Mouse (Mus musculus) forebrain, embryonic 16.5 days (tissue): ENCODE data around the gene Lancl2. TPM values are rescaled to one million over a fixed set of nuclear protein-coding genes. Genes with fewer than 3 reads are reported as not detected.
A peak's percentile ranks its signal among the peaks of the same experiment; 100 is the strongest.

Source experiments
- ATAC-seq: fragments of 200-750 bp; cut with Nextera tagmentation; 2 replicates; pipeline ENCODE4 v1.8.0; 2017; ENCODE audit warnings: mild to moderate bottlenecking, moderate library complexity
- H3K27ac ChIP-seq: fragments of 300-500 bp; sonication (generic); 2 replicates; pipeline ENCODE4 v1.5.1; 2014; ENCODE audit warnings: low read length, control low read depth
- H3K27me3 ChIP-seq: fragments of 300-500 bp; sonication (generic); replicated peaks from 2 replicates; pipeline ENCODE4 v1.6.1; 2014; ENCODE audit warnings: low read length; ENCODE audit not compliant: control insufficient read depth, insufficient read depth
- H3K36me3 ChIP-seq: fragments of 300-500 bp; sonication (generic); 2 replicates; pipeline ENCODE4 v1.6.1; 2014; ENCODE audit not compliant: control insufficient read depth, insufficient read depth
- H3K4me1 ChIP-seq: fragments of 300-500 bp; sonication (generic); replicated peaks from 2 replicates; pipeline ENCODE4 v1.6.1; 2014; ENCODE audit warnings: low read length; ENCODE audit not compliant: control insufficient read depth, insufficient read depth
- H3K4me2 ChIP-seq: fragments of 300-500 bp; sonication (generic); 2 replicates; pipeline ENCODE4 v1.6.1; 2014; ENCODE audit warnings: mild to moderate bottlenecking, low read length, control low read depth
- H3K4me3 ChIP-seq: fragments of 300-500 bp; sonication (generic); replicated peaks from 2 replicates; pipeline ENCODE4 v1.5.1; 2014; ENCODE audit warnings: mild to moderate bottlenecking, low read length, control low read depth
- H3K9ac ChIP-seq: fragments of 300-500 bp; sonication (generic); replicated peaks from 2 replicates; pipeline ENCODE4 v1.6.1; 2014; ENCODE audit warnings: low read depth, low read length, control low read depth
- H3K9me3 ChIP-seq: fragments of 300-500 bp; sonication (generic); 2 replicates; pipeline ENCODE4 v1.6.1; 2016; ENCODE audit warnings: low read length; ENCODE audit not compliant: control insufficient read depth
- WGBS: fragments of 180-500 bp; shearing (Covaris S2); extraction: QIAGEN DNeasy Blood & Tissue Kit; methylation state at CpG from one replicate; pipeline ENCODE4 v1.1.7; 2014; 5-methylcytosine and 5-hydroxymethylcytosine counted together
- polyA plus RNA-seq: library from polyadenylated mRNA; unstranded; fragments of >200 nt; fragmentation: Nextera tagmentation; extraction: Ambion mirVana; gene quantifications from 2 replicates; pipeline ENCODE4 v1.2.1, GENCODE M21; 2015

The Lancl2 gene
- polyA plus RNA-seq, 1 experiment from 2014 or later = 92.6 TPM

DNA sequence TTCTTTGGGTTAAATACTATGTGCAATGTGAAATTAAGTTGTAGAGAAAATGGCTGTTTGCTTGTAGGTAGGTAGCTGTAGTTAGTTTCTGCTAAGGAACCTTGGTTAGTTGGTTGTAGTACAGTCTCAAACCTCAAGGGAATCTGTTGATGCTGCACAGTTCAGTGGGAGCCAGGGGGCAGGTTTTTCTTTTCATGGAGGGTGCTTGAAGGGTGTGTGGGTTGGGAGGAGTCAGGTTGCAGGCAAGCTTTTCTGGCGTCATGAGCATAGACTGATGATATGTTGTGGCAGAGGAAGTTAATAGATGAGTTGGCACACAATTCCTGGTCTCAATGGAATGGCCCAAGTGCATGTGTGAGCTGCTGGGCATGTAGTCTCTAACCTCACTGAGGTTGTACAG, 9.4 kb downstream of the Lancl2 start:
- H3K4me2 ChIP-seq = no peak overlapping the region
- H3K9ac ChIP-seq = no peak overlapping the region
- H3K4me1 ChIP-seq = no peaks in the 10 kb centered on the region
- no peaks in the 10 kb centered on the region for H3K27me3 ChIP-seq
- no peaks in the 10 kb centered on the region for H3K9me3 ChIP-seq
- no peak for ATAC-seq
- no peak overlapping the region for H3K4me3 ChIP-seq
- WGBS = 24% methylated on average over 1 of the region's 1 CpGs
- 0 out of 2 replicates have a peak, but pooled peaks cover 2% of the 10 kb centered on the region for H3K36me3 ChIP-seq
- no peak overlapping the region for H3K27ac ChIP-seq

DNA sequence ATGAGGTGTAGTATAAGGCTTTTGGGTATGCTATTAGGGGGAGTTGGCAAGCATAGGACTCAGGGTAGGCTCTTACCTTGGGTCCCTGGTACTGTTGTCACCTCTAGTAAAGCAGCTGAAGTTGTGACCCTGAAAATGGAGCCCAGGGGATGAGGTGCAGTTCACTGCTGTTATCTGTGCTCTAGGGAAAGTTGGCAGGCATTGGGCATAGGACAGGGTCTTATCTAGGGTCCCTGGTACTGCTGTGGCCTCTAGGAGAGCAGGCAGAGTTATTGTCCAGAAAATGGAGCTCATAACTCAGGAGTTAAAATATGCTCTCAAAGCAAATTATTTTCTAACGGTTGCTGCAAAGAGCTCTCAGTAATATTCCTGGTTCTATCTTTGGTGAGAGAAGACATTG, 19.0 kb downstream of the Lancl2 start:
- Histone ChIP-seq H3K4me2 (no peak overlapping the region), H3K4me1 (no peaks in the 10 kb centered on the region), H3K27me3 (no peaks in the 10 kb centered on the region), H3K4me3 (no peak overlapping the region), H3K9me3 (no peaks in the 10 kb centered on the region), H3K9ac (no peak overlapping the region), H3K36me3 (peaks cover 2% of the 10 kb centered on the region; the same call in 1 of the 2 replicates), H3K27ac (no peak overlapping the region)
- ATAC-seq = no peak
- WGBS = 90% methylated on average over 1 of the region's 1 CpGs

DNA sequence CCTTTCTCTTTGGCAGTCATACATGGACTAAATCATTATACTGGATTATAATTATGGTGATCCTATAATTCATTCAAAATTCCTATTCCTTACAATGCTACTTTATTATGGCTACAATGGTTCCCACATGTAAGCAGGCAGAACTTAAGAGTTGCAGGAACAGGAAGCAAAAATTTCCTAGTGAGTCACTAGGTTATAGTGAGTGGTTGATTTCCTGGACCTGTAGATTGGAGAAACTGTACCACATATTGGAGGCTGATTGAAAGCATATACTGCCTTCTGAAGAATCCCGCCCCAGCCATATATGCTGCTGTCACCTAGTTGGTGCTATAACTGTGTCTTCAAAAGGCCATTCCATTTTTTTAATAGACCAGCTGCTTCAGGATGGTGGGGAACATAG, 40.4 kb downstream of the Lancl2 start:
- 95% methylated on average over 1 of the region's 1 CpGs for WGBS

DNA sequence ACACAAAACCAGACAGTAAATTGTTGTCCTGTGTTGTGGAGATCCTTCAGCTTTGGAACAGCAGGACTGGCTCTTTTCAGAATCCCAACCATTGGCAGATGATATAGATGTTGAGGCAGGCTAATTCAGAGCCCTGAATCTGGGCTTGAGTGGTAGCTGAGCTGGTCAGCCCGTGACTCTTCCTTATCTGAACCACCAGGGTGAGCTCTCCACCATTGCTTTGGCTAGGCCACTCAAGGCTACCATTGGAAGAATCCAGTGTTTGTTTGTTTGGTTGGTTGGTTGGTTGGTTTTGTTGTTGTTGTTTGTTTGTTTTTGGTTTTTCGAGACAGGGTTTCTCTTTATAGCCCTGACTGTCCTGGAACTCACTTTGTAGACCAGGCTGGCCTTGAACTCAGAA, 41.0 kb downstream of the Lancl2 start:
- Histone ChIP-seq H3K9me3 (no peaks in the 10 kb centered on the region), H3K4me3 (no peak overlapping the region), H3K9ac (no peak overlapping the region), H3K4me1 (no peaks in the 10 kb centered on the region), H3K27me3 (no peaks in the 10 kb centered on the region), H3K4me2 (no peak overlapping the region), H3K36me3 (no peaks in the 10 kb centered on the region; the same call in 1 of the 2 replicates), H3K27ac (no peak overlapping the region)
- ATAC-seq = peak; percentile 57; the same call in 1 of the 2 replicates
- 87% methylated on average over 2 of the region's 2 CpGs for WGBS

More for the DNA sequence above, 40.4 kb downstream of the Lancl2 start:
- Histone ChIP-seq H3K27me3 (no peaks in the 10 kb centered on the region), H3K4me3 (no peak overlapping the region), H3K27ac (no peak overlapping the region), H3K4me2 (no peak overlapping the region), H3K9ac (no peak overlapping the region), H3K4me1 (no peaks in the 10 kb centered on the region), H3K36me3 (peaks cover 3% of the 10 kb centered on the region; the same call in 1 of the 2 replicates), H3K9me3 (no peaks in the 10 kb centered on the region)
- no peak for ATAC-seq

DNA sequence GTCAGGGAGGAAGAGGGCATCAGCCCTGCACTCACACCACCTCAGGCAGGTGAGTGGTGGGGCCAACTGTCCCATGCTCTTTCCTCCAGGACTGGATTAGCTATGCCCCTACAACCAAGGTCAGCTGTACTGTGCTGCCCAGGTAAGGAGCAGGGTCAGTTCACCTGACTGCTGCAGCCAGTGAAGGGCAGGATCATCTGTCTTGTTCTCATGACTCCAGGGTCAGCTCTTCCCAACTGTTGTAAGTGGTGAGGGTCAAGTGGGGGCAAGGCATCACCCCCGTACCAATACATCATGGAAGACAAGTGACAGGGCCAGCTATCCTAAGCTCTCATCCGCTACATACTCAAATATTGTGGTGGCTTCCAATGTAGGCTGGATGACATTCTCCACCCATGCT, 41.8 kb downstream of the Lancl2 start:
- 90% methylated on average over 2 of the region's 2 CpGs for WGBS
- H3K27me3 ChIP-seq = no peaks in the 10 kb centered on the region
- H3K9me3 ChIP-seq = no peaks in the 10 kb centered on the region
- no peaks in the 10 kb centered on the region for H3K4me1 ChIP-seq
- H3K4me2 ChIP-seq = no peak overlapping the region
- H3K36me3 ChIP-seq = no peaks in the 10 kb centered on the region
- H3K9ac ChIP-seq = no peak overlapping the region
- ATAC-seq = no peak
- H3K27ac ChIP-seq = no peak overlapping the region
- no peak overlapping the region for H3K4me3 ChIP-seq

DNA sequence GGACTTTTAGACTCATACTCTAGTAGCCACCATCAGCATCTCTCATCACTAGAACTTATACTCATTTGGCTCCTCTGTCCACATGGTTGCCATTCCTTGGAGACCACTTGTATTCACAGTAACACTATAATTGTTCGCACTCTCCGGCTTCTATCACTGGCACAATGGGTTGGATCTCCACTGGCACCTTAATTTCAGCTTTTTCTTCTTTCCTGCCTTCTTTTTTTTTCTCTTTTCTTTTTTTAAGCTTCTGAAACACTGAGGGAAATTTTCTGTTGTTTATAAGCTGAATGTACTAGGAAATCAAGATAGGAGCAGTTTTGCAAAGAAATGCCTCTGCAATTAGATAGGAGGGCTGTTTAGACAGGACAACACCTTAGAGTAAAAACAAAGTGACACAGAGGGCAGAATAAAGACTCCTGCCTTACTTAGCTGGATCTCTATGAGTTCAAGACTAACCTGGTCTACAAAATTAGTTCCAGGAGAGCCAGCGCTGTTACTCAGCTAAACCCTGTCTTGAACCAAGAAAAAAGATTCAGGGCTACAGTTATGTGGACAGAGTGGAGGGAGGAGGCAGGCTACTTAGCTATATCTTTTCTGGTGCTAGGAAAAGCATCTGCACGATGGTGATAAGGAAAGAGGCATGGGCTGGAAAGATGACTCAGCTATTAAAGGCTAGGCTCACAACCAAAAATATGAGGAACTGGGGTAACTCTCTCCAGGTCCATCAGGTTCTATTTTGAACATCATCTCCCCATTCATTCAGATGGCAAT, 42.8 kb downstream of the Lancl2 start:
- H3K4me3 ChIP-seq = no peak overlapping the region
- H3K9ac ChIP-seq = no peak overlapping the region
- WGBS = 98% methylated on average over 4 of the region's 4 CpGs
- no peaks in the 10 kb centered on the region for H3K27me3 ChIP-seq
- H3K4me1 ChIP-seq = no peaks in the 10 kb centered on the region
- H3K27ac ChIP-seq = no peak overlapping the region
- no peak for ATAC-seq
- no peak overlapping the region for H3K4me2 ChIP-seq
- no peaks in the 10 kb centered on the region for H3K9me3 ChIP-seq
- no peaks in the 10 kb centered on the region for H3K36me3 ChIP-seq

DNA sequence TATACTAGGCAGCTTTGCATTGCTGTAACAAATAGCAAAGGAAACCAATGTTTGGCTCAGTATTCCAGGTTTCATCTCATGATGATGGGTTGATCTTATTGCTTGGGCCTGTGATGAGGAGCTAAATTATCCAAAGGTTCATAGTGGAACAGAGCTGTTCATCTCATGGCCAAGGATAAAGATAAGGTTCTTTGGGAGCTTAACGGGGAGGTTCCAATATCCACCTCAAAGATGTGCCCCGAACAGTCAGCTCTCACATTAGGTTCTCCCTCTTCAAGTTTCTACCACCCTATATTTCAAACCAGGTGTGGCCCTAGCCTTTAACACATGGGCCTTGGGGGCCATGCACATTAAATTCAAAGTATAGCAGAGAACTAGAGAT, 43.4 kb downstream of the Lancl2 start:
- 95% methylated on average over 2 of the region's 2 CpGs for WGBS
- Histone ChIP-seq H3K4me3 (no peak overlapping the region), H3K9ac (no peak overlapping the region), H3K4me2 (no peak overlapping the region), H3K4me1 (no peaks in the 10 kb centered on the region), H3K9me3 (no peaks in the 10 kb centered on the region), H3K36me3 (no peaks in the 10 kb centered on the region), H3K27me3 (no peaks in the 10 kb centered on the region), H3K27ac (no peak overlapping the region)
- no peak for ATAC-seq

DNA sequence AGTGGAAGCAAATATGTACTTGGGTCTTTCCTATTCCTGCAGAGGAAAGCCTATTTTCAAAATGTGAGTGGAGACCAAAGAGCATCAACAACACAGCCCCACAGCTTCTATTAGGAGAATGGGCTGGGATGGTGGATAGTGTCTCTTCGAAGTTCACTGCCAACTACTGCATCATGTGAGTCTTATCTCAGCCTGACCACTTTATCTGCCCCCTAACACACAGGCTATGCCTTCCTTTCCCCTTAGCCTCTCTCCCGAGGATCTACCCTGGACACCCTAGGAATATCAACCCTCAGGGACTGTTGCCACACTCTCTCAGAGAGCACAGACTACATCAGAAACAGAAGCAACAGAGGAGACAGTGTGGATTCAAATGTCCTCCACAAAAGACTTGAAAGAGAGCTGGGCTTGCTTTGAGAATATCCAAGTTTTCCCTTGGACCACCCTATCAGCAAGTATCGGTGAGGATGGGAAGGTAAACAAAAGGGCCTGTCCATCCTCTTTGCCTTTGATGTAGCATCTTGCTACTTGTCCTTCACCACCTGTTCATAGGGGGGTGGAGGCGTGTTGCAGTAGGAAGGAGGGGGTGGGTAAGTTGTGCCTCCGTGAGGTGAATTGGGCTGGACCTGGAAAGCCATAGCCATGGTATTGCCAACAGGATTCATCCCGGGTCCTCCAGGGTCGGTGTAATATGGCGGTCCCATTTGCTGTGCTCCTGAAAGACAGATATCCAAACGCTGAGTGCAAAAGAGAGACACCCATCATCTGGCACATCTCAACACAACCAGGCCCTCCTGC, 51.8 kb downstream of the Lancl2 start:
- H3K36me3 ChIP-seq = peaks cover 10% of the 10 kb centered on the region
- 93% methylated on average over 9 of the region's 9 CpGs for WGBS
- no peaks in the 10 kb centered on the region for H3K27me3 ChIP-seq
- no peaks in the 10 kb centered on the region for H3K4me1 ChIP-seq
- no peak overlapping the region for H3K4me2 ChIP-seq
- no peak overlapping the region for H3K27ac ChIP-seq
- no peaks in the 10 kb centered on the region for H3K9me3 ChIP-seq
- no peak overlapping the region for H3K9ac ChIP-seq
- ATAC-seq = no peak
- no peak overlapping the region for H3K4me3 ChIP-seq

DNA sequence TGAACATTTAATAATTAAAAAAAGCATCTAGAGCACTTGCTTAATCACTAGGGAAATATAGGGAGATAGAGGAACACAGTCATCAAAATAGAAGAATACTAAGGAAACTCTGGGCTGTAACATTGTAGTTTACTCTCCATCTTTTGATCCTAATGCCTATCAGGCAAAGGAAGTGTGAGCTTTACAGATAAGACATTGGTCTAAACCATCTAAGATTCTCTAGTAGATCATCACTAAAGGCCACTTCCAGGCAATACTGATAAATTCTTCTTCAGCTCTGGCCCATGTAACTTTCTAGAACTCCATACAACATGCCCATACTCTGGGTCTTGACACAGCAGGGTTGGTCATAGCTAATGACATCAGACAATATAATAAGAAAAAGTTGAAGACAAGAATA, 60.7 kb downstream of the Lancl2 start:
- H3K4me1 ChIP-seq = no peaks in the 10 kb centered on the region; the same call in 1 of the 2 replicates
- no peak overlapping the region for H3K9ac ChIP-seq
- ATAC-seq = no peak
- peaks cover 4% of the 10 kb centered on the region for H3K36me3 ChIP-seq
- no peak overlapping the region for H3K4me3 ChIP-seq
- H3K9me3 ChIP-seq = no peaks in the 10 kb centered on the region
- H3K4me2 ChIP-seq = no peak overlapping the region
- H3K27ac ChIP-seq = no peak overlapping the region
- H3K27me3 ChIP-seq = no peaks in the 10 kb centered on the region
